Mouse (Mus musculus): ENCODE results near the gene Mzf1.

DNA sequence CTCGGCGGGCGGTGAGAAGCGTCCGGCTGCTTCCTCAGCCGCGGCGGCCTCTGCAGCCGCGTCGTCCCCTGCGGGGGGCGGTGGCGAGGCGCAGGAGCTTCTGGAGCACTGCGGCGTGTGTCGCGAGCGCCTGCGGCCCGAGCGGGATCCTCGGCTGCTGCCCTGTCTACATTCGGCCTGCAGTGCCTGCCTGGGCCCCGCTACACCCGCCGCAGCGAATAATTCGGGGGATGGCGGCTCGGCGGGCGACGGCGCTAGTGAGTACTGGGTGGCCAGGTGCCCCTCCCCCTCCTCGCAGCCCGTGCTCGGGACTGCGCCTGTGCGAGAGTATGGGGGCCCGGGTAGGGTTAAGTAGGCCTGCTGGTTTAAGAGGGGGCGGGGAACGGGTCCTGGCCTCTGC is 29.8 kb downstream of the Mzf1 start:
- TF ChIP-seq CTCF (IDR thresholded peaks at IDR 0.05; ENCODE audit: extremely low read depth, insufficient read depth, low read length) (no peak), POLR2A (IDR thresholded peaks at IDR 0.05; ENCODE audit: extremely low read depth, insufficient read depth, low read length) (no peak)
